Mouse (Mus musculus) lung, postnatal 0 days (tissue): ENCODE results near the gene Ppp1r21. TPM values are rescaled to one million over a fixed set of nuclear protein-coding genes. Genes with fewer than 3 reads are reported as not detected.

Experiments used
- ATAC-seq: fragments of 200-750 bp; cut with Nextera tagmentation; 2 replicates; pipeline ENCODE4 v1.8.0; 2017; ENCODE audit warnings: moderate library complexity
- DNase-seq: peaks from one replicate; pipeline ENCODE4 v3.0.0-alpha.2; 2016; ENCODE audit warnings: low spot score
- H3K27ac ChIP-seq: fragments of 300-500 bp; sonication (generic); 2 replicates; pipeline ENCODE4 v1.5.1; 2014; ENCODE audit warnings: antibody characterized with exemption, mild to moderate bottlenecking, low read length, mixed read lengths
- H3K27me3 ChIP-seq: fragments of 300-500 bp; sonication (generic); replicated peaks from 2 replicates; pipeline ENCODE4 v1.6.1; 2014; ENCODE audit warnings: low read length, mixed read lengths; ENCODE audit not compliant: insufficient read depth
- H3K36me3 ChIP-seq: fragments of 300-500 bp; sonication (generic); 2 replicates; pipeline ENCODE4 v1.6.1; 2014; ENCODE audit warnings: low read length, mixed read lengths; ENCODE audit not compliant: insufficient read depth
- H3K4me1 ChIP-seq: fragments of 300-500 bp; sonication (generic); 2 replicates; pipeline ENCODE4 v1.6.1; 2014; ENCODE audit warnings: antibody characterized with exemption, low read depth, low read length, mixed read lengths; ENCODE audit not compliant: insufficient read depth
- H3K4me2 ChIP-seq: fragments of 300-500 bp; sonication (generic); replicated peaks from 2 replicates; pipeline ENCODE4 v1.6.1; 2014; ENCODE audit warnings: low read depth, mild to moderate bottlenecking, low read length, moderate library complexity, mixed read lengths
- H3K4me3 ChIP-seq: fragments of 300-500 bp; sonication (generic); 2 replicates; pipeline ENCODE4 v1.5.1; 2014; ENCODE audit warnings: low read depth, low read length
- H3K9ac ChIP-seq: fragments of 300-500 bp; sonication (generic); replicated peaks from 2 replicates; pipeline ENCODE4 v1.6.1; 2014; ENCODE audit warnings: low read depth, mild to moderate bottlenecking
- H3K9me3 ChIP-seq: fragments of 300-500 bp; sonication (generic); 2 replicates; pipeline ENCODE4 v1.6.1; 2016; ENCODE audit warnings: low read length, mixed read lengths
- CTCF ChIP-seq: IDR thresholded peaks from 2 replicates; pipeline ENCODE4 v1.5.1; 2016; ENCODE audit warnings: antibody characterized with exemption, mild to moderate bottlenecking
- EP300 ChIP-seq: IDR thresholded peaks from 2 replicates; pipeline ENCODE4 v1.6.1; 2016; ENCODE audit warnings: antibody characterized with exemption, mild to moderate bottlenecking, control low read depth
- WGBS: fragments of 180-500 bp; shearing (Covaris S2); extraction: QIAGEN DNeasy Blood & Tissue Kit; methylation state at CpG from one replicate; pipeline ENCODE4 v1.1.7; 2014; 5-methylcytosine and 5-hydroxymethylcytosine counted together
- polyA plus RNA-seq: library from polyadenylated mRNA; unstranded; fragments of >200 nt; fragmentation: Nextera tagmentation; extraction: Ambion mirVana; gene quantifications from 2 replicates; pipeline ENCODE4 v1.2.1, GENCODE M21; 2015

The Ppp1r21 gene
- polyA plus RNA-seq, 1 experiment from 2014 or later: 18.6 TPM

DNA sequence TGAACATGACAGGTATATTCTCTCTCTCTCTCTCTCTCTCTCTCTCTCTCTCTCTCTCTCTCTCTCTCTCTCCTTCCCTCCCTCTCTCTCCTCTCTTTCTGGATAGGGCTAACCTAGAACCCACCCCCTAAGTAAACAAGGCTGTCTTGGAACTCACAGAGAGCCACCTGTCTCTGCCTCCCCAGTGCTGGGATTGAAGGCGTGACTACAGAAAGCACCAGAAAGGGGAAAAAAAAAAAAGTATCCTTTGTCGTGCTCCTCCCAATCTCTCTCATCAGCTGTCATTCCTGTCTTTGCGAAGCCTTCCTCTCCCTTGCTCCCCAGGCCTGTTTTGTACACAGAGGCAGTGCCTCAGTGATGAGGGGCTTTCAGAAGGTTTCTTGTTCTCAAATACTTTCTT is 19.9 kb upstream of the Ppp1r21 start:
- H3K9me3 ChIP-seq: no peaks in the 10 kb centered on the region
- no peaks in the 10 kb centered on the region; the same call in 1 of the 2 replicates for H3K4me1 ChIP-seq
- no peak overlapping the region for H3K4me3 ChIP-seq
- no peaks in the 10 kb centered on the region for H3K36me3 ChIP-seq
- H3K27me3 ChIP-seq: no peaks in the 10 kb centered on the region
- DNase-seq: no peak
- TF ChIP-seq CTCF (no peak), EP300 (no peak)
- no peak overlapping the region for H3K9ac ChIP-seq
- no peak overlapping the region for H3K4me2 ChIP-seq
- H3K27ac ChIP-seq: peak overlapping the region; percentile 71; the same call in 1 of the 2 replicates
- ATAC-seq: no peak
- 84% methylated on average over 3 of the region's 3 CpGs for WGBS

DNA sequence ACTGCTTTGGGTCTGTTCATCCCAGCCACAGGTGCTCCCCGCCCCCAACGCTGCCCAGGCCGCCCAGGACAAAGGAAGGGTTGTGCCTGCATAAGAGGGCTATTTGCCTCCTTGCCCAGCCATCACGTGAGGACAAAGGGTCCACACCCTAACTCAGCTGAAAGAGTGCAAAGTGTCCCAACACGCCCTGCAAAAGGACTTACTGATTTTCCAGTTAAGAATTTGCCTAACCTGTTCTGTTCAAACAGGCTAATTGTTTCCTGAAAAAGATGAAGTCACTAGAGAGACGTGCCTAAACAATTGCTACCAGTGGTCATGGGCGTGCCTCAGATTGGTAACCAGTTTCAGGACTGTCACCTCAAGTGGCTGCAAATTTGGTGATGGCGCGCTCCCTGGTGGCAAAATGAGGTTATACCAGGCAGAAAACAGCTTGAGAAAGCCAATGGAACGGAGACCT is 18.8 kb upstream of the Ppp1r21 start:
- H3K4me3 ChIP-seq: no peak overlapping the region
- H3K27me3 ChIP-seq: no peaks in the 10 kb centered on the region
- no peaks in the 10 kb centered on the region for H3K36me3 ChIP-seq
- H3K27ac ChIP-seq: peak overlapping the region; percentile 71
- H3K9me3 ChIP-seq: no peaks in the 10 kb centered on the region
- H3K9ac ChIP-seq: no peak overlapping the region
- WGBS: 26% methylated on average over 10 of the region's 10 CpGs
- no peak overlapping the region for H3K4me2 ChIP-seq
- TF ChIP-seq CTCF (peak; percentile 96), EP300 (peak; percentile 99)
- ATAC-seq (peak; percentile 78), DNase-seq (peak; percentile 95)
- H3K4me1 ChIP-seq: no peaks in the 10 kb centered on the region

GRCm38 (mm10) chr17:88516477-88516876 is 13.4 kb upstream of the Ppp1r21 start:
- Histone ChIP-seq H3K4me1 (no peaks in the 10 kb centered on the region), H3K4me3 (no peak overlapping the region), H3K27ac (no peak overlapping the region), H3K9ac (no peak overlapping the region), H3K27me3 (no peaks in the 10 kb centered on the region), H3K9me3 (no peaks in the 10 kb centered on the region), H3K36me3 (no peaks in the 10 kb centered on the region), H3K4me2 (no peak overlapping the region)
- ATAC-seq: no peak
- TF ChIP-seq EP300: no peak
- TF ChIP-seq CTCF: no peak
- DNase-seq: no peak
- 64% methylated on average over 7 of the region's 7 CpGs for WGBS

GRCm38 (mm10) chr17:88527781-88528180 is 2.1 kb upstream of the Ppp1r21 start:
- Histone ChIP-seq H3K4me3 (no peak overlapping the region), H3K9ac (no peak overlapping the region), H3K9me3 (no peaks in the 10 kb centered on the region), H3K4me1 (0 out of 2 replicates have a peak, but pooled peaks cover 7% of the 10 kb centered on the region), H3K4me2 (no peak overlapping the region), H3K36me3 (no peaks in the 10 kb centered on the region), H3K27me3 (no peaks in the 10 kb centered on the region), H3K27ac (no peak overlapping the region)
- TF ChIP-seq EP300 (no peak), CTCF (peak; percentile 71)
- DNase-seq (peak; percentile 84), ATAC-seq (no peak)
- 4% methylated on average over 2 of the region's 2 CpGs for WGBS

GRCm38 (mm10) chr17:88530236-88530619 is 310 bp downstream of the Ppp1r21 start:
- Histone ChIP-seq H3K27ac (peak overlapping the region; percentile 54; the same call in 1 of the 2 replicates), H3K4me3 (peak overlapping the region; percentile 58), H3K9ac (peak overlapping the region; percentile 52), H3K36me3 (no peaks in the 10 kb centered on the region), H3K9me3 (no peaks in the 10 kb centered on the region), H3K4me2 (peak overlapping the region; percentile 75), H3K4me1 (0 out of 2 replicates have a peak, but pooled peaks cover 7% of the 10 kb centered on the region), H3K27me3 (no peaks in the 10 kb centered on the region)
- DNase-seq (no peak), ATAC-seq (no peak; the same call in 1 of the 2 replicates)
- TF ChIP-seq CTCF (no peak), EP300 (no peak)
- whole genome bisulfite sequencing: under 1% methylated on average over 13 of the region's 14 CpGs

- Histone ChIP-seq H3K27ac (no peak overlapping the region), H3K4me2 (peak overlapping the region; percentile 75), H3K4me1 (0 out of 2 replicates have a peak, but pooled peaks cover 7% of the 10 kb centered on the region), H3K36me3 (no peaks in the 10 kb centered on the region), H3K27me3 (no peaks in the 10 kb centered on the region), H3K9ac (peak overlapping the region; percentile 52), H3K4me3 (peak overlapping the region; percentile 58), H3K9me3 (no peaks in the 10 kb centered on the region)
- no peak for DNase-seq
- TF ChIP-seq EP300 (no peak), CTCF (no peak)
- no peak for ATAC-seq
- WGBS: 8% methylated on average over 11 of the region's 11 CpGs
These were observed 749 bp downstream of the Ppp1r21 start for GRCm38 (mm10) chr17:88530667-88531066.
